Mouse (Mus musculus) lung, postnatal 0 days (tissue): ENCODE measurements around the gene Slc39a8. TPM values are rescaled to one million over a fixed set of nuclear protein-coding genes. Genes with fewer than 3 reads are reported as not detected.

ENCODE experiments used
- ATAC-seq: fragments of 200-750 bp; cut with Nextera tagmentation; 2 replicates; pipeline ENCODE4 v1.8.0; 2017; ENCODE audit warnings: moderate library complexity
- DNase-seq: peaks from one replicate; pipeline ENCODE4 v3.0.0-alpha.2; 2016; ENCODE audit warnings: low spot score
- H3K27ac ChIP-seq: fragments of 300-500 bp; sonication (generic); 2 replicates; pipeline ENCODE4 v1.5.1; 2014; ENCODE audit warnings: antibody characterized with exemption, mild to moderate bottlenecking, low read length, mixed read lengths
- H3K27me3 ChIP-seq: fragments of 300-500 bp; sonication (generic); replicated peaks from 2 replicates; pipeline ENCODE4 v1.6.1; 2014; ENCODE audit warnings: low read length, mixed read lengths; ENCODE audit not compliant: insufficient read depth
- H3K36me3 ChIP-seq: fragments of 300-500 bp; sonication (generic); 2 replicates; pipeline ENCODE4 v1.6.1; 2014; ENCODE audit warnings: low read length, mixed read lengths; ENCODE audit not compliant: insufficient read depth
- H3K4me1 ChIP-seq: fragments of 300-500 bp; sonication (generic); 2 replicates; pipeline ENCODE4 v1.6.1; 2014; ENCODE audit warnings: antibody characterized with exemption, low read depth, low read length, mixed read lengths; ENCODE audit not compliant: insufficient read depth
- H3K4me2 ChIP-seq: fragments of 300-500 bp; sonication (generic); replicated peaks from 2 replicates; pipeline ENCODE4 v1.6.1; 2014; ENCODE audit warnings: low read depth, mild to moderate bottlenecking, low read length, moderate library complexity, mixed read lengths
- H3K4me3 ChIP-seq: fragments of 300-500 bp; sonication (generic); 2 replicates; pipeline ENCODE4 v1.5.1; 2014; ENCODE audit warnings: low read depth, low read length
- H3K9ac ChIP-seq: fragments of 300-500 bp; sonication (generic); replicated peaks from 2 replicates; pipeline ENCODE4 v1.6.1; 2014; ENCODE audit warnings: low read depth, mild to moderate bottlenecking
- H3K9me3 ChIP-seq: fragments of 300-500 bp; sonication (generic); 2 replicates; pipeline ENCODE4 v1.6.1; 2016; ENCODE audit warnings: low read length, mixed read lengths
- CTCF ChIP-seq: IDR thresholded peaks from 2 replicates; pipeline ENCODE4 v1.5.1; 2016; ENCODE audit warnings: antibody characterized with exemption, mild to moderate bottlenecking
- EP300 ChIP-seq: IDR thresholded peaks from 2 replicates; pipeline ENCODE4 v1.6.1; 2016; ENCODE audit warnings: antibody characterized with exemption, mild to moderate bottlenecking, control low read depth
- WGBS: fragments of 180-500 bp; shearing (Covaris S2); extraction: QIAGEN DNeasy Blood & Tissue Kit; methylation state at CpG from one replicate; pipeline ENCODE4 v1.1.7; 2014; 5-methylcytosine and 5-hydroxymethylcytosine counted together
- polyA plus RNA-seq: library from polyadenylated mRNA; unstranded; fragments of >200 nt; fragmentation: Nextera tagmentation; extraction: Ambion mirVana; gene quantifications from 2 replicates; pipeline ENCODE4 v1.2.1, GENCODE M21; 2015

Slc39a8 gene
- polyA plus RNA-seq, 1 experiment from 2014 or later: 57.4 TPM

DNA sequence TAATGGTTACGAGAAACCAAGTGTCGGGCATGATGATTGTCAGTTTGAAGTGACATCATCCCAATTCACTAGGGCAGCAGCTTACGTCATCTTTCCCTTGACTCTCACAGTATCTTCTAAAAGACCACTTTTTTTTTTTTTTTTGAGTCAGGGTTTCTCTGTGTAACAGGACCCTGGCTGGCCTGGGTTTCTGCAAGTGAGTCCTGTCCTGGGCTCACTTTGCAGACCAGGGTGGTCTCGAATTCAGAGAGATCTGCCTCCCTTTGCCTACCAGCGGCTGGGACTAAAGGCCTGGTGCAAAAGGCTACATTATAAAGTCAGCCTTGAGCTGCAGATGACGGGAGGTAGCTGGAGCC lies 29.9 kb downstream of the Slc39a8 start:
- H3K27ac ChIP-seq: no peak overlapping the region

DNA sequence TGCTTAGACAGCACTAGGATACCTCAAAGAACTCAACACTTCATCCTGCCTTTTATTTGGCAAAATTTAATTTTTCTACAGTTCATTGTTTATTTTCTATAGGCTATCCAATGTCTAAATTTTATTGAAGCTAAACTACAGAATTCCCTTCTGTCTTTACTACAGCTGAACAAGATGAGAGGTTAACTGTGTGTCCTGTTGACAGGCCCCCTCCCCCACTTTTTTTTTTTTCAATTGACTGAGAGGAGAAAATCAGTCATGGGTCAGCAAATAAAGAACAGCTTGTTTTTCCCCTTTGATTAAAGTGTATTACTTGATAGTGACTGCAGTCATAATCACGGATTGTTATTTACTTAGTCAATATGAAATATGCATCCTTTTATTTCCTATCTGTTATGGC lies 31.2 kb downstream of the Slc39a8 start:
- H3K4me3 ChIP-seq: no peak overlapping the region
- WGBS: 39% methylated on average over 1 of the region's 1 CpGs
- no peak for TF ChIP-seq CTCF
- no peak for TF ChIP-seq EP300
- H3K4me1 ChIP-seq: no peaks in the 10 kb centered on the region
- H3K9me3 ChIP-seq: no peaks in the 10 kb centered on the region
- DNase-seq: no peak
- H3K27me3 ChIP-seq: no peaks in the 10 kb centered on the region
- H3K4me2 ChIP-seq: no peak overlapping the region
- H3K9ac ChIP-seq: no peak overlapping the region
- H3K27ac ChIP-seq: no peak overlapping the region
- ATAC-seq: no peak
- no peaks in the 10 kb centered on the region for H3K36me3 ChIP-seq

More for the DNA sequence above, 29.9 kb downstream of the Slc39a8 start:
- Histone ChIP-seq H3K27me3 (no peaks in the 10 kb centered on the region), H3K4me2 (no peak overlapping the region), H3K9ac (no peak overlapping the region), H3K9me3 (no peaks in the 10 kb centered on the region), H3K36me3 (no peaks in the 10 kb centered on the region), H3K4me1 (no peaks in the 10 kb centered on the region), H3K4me3 (no peak overlapping the region)
- ATAC-seq: no peak
- DNase-seq: no peak
- TF ChIP-seq CTCF (no peak), EP300 (no peak)
- WGBS: 79% methylated on average over 6 of the region's 6 CpGs

DNA sequence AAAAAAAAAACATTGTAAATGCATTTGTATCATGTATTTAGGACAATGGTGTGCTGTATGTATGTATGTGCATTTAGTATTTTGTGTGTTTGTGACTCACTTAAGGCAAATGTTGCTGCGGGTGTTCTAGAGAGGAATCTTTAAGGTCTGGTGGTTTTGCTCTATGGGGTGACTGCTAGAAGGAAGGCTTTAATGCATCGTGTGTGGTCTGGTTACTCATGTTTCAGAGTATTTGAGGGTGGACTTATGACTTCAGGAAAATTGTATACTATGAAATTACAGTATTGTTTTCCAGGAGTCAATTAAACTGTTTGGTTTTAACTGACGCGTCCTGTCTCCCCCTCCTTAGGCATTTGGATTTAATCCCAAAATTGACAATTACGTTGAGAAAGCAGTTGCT lies 32.1 kb downstream of the Slc39a8 start:
- no peak overlapping the region for H3K27ac ChIP-seq
- no peaks in the 10 kb centered on the region for H3K4me1 ChIP-seq
- TF ChIP-seq EP300 (no peak), CTCF (no peak)
- ATAC-seq (no peak), DNase-seq (no peak)
- H3K27me3 ChIP-seq: no peaks in the 10 kb centered on the region
- H3K36me3 ChIP-seq: no peaks in the 10 kb centered on the region
- no peak overlapping the region for H3K9ac ChIP-seq
- no peak overlapping the region for H3K4me2 ChIP-seq
- no peaks in the 10 kb centered on the region for H3K9me3 ChIP-seq
- H3K4me3 ChIP-seq: no peak overlapping the region
- WGBS: 55% methylated on average over 5 of the region's 5 CpGs

DNA sequence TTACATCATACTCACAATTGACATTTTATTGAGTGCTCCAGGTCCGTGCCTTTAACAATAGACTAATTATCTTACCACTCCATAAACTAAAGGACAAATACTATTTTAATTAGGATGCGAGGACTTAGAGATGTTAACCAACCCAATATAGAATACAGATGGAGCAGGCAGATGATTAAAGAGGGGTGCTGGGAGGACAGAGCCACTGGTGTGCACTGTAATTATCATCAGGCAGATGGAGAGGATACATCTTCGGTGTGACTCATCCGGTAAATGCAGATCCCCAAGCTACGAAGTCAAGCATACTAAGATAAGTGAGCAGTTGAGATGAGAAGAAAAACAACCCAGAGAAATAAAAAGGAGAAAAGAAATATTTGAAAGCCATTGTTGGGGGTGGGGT lies 34.4 kb downstream of the Slc39a8 start:
- WGBS: 93% methylated on average over 5 of the region's 5 CpGs
- no peaks in the 10 kb centered on the region for H3K36me3 ChIP-seq
- no peak for DNase-seq
- TF ChIP-seq CTCF (no peak), EP300 (no peak)
- H3K4me2 ChIP-seq: no peak overlapping the region
- no peaks in the 10 kb centered on the region for H3K27me3 ChIP-seq
- H3K27ac ChIP-seq: no peak overlapping the region
- no peak for ATAC-seq
- H3K4me1 ChIP-seq: no peaks in the 10 kb centered on the region
- no peaks in the 10 kb centered on the region for H3K9me3 ChIP-seq
- no peak overlapping the region for H3K9ac ChIP-seq
- H3K4me3 ChIP-seq: no peak overlapping the region

DNA sequence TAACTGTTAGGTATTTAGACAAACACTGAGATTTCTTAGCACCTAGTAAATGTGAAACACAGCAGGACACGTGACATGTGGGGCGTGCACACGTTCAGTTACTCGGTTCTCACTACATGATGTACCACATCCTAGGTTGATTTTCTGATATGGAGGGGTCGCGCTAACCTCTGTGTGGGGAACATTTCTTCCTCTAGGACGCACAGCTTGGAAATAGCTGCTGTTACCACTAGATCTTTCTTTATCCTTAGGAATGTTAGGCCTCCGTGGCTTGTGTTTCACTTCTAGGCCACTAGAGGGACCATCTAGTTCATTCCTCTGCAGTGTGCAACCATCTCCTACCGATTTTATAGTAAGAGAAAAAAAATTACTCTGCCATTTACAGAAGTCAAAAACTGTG lies 37.7 kb downstream of the Slc39a8 start:
- Histone ChIP-seq H3K27me3 (no peaks in the 10 kb centered on the region), H3K4me3 (no peak overlapping the region), H3K4me2 (no peak overlapping the region), H3K36me3 (no peaks in the 10 kb centered on the region), H3K9ac (no peak overlapping the region), H3K27ac (no peak overlapping the region), H3K9me3 (no peaks in the 10 kb centered on the region), H3K4me1 (no peaks in the 10 kb centered on the region)
- 50% methylated on average over 9 of the region's 9 CpGs for WGBS
- DNase-seq: peak; percentile 81
- TF ChIP-seq CTCF (peak; percentile 75), EP300 (no peak)
- peak; percentile 63; the same call in 1 of the 2 replicates for ATAC-seq

DNA sequence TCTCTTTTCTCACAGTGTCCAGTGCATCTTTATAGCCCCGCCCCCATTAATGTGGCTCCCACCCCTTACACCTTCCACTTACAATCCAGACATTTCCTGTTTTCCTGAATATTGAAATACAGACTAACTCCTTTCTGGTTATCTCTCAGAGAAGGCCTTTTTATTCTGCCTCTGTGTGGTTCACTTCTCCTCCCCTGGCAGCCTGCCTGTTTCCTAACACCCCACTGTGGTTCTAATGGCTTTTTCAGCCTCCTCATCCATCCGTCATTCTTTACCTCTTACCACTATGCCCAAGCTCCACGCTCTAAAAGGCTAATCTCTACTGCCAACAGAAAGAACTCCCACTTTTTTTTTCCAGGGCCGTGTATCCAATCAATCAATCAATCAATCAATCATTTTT lies 44.0 kb downstream of the Slc39a8 start:
- H3K4me2 ChIP-seq: no peak overlapping the region
- H3K4me1 ChIP-seq: no peaks in the 10 kb centered on the region
- DNase-seq: no peak
- no peaks in the 10 kb centered on the region for H3K27me3 ChIP-seq
- H3K9me3 ChIP-seq: no peaks in the 10 kb centered on the region
- H3K27ac ChIP-seq: no peak overlapping the region
- ATAC-seq: no peak
- no peaks in the 10 kb centered on the region for H3K36me3 ChIP-seq
- WGBS: 72% methylated on average over 4 of the region's 4 CpGs
- no peak overlapping the region for H3K9ac ChIP-seq
- H3K4me3 ChIP-seq: no peak overlapping the region
- TF ChIP-seq CTCF: no peak
- no peak for TF ChIP-seq EP300

DNA sequence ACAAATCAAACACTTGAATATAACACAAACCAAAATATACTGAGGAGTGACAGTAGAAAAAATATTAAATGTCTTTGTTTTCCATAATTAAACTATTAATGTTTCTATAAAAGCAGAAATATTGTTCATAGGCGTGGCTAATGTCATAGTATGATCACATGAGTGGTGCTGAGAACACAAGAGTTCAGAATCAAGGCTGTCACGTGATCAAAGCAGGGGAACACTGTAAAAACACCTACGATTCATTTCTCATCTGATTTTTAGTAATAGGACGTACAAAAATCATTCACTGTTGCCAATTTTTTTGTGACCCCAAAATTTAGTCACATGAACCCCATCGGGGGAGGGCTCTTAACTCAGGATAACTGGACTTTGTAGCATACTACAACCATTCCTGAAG lies 47.2 kb downstream of the Slc39a8 start:
- ATAC-seq (no peak), DNase-seq (no peak)
- TF ChIP-seq CTCF (no peak), EP300 (no peak)
- Histone ChIP-seq H3K4me1 (no peaks in the 10 kb centered on the region), H3K27ac (no peak overlapping the region), H3K4me2 (no peak overlapping the region), H3K36me3 (no peaks in the 10 kb centered on the region), H3K9me3 (no peaks in the 10 kb centered on the region), H3K9ac (no peak overlapping the region), H3K4me3 (no peak overlapping the region), H3K27me3 (no peaks in the 10 kb centered on the region)
- 82% methylated on average over 5 of the region's 5 CpGs for WGBS
